Mouse (Mus musculus): ENCODE data around the gene Nfatc3. TPM values are rescaled to one million over a fixed set of nuclear protein-coding genes. Genes with fewer than 3 reads are reported as not detected.

Nfatc3 gene
- total and polyA plus RNA-seq, 2 experiments from 2014 or later = 2.9 to 24.0 TPM

DNA sequence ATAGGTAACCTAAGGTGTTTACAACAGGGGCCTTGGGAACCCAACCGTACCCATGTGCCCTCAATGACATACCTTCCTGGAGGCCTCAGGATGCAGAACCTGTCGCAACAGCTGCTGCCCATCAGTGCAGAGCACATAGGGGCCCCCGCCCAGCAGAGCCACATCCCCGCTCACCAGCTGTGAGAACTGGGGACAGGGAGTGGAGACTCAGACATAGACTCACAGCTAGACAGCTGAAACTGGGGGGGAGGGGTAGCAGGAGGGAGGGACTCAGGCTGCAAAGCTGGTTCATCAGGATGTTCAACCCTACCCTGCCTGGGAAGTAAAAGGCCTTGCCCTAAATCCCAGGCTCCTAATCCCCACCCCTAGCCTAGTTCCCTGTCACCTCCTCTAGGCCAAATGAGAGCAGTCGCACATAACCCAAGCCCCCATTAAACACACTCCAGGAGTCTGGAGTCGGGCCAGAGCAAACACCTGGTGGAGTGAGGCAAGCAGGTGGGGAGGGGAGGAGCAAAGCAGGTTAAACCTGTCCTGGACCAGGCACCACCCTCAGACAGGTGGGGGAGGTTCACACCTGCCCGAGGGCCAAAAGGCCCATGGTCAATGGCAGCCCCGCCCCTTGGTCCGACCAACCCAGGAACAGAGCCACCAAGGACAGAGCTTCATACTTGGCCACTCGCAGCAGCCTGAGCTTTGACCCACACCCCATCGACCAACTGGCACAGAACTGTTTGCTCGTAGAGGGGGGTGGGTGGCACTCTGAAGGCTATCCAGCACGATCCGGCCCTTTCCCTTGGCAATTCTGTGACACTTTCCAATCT lies 76.3 kb downstream of the Nfatc3 start:
- no peak for TF ChIP-seq CTCF (IDR thresholded peaks at IDR 0.05; ENCODE audit: low read depth)
- Histone ChIP-seq H3K27me3 (ENCODE audit: insufficient read depth, low read length) (peaks cover 32% of the 10 kb centered on the region), H3K36me3 (ENCODE audit: insufficient read depth, low read length) (peaks cover 9% of the 10 kb centered on the region; the same call in 1 of the 2 replicates), H3K9me3 (ENCODE audit: low read length) (no peaks in the 10 kb centered on the region), H3K4me1 (ENCODE audit: insufficient read depth, low read length) (peaks cover 20% of the 10 kb centered on the region), H3K4me3 (ENCODE audit: low read length) (no peak overlapping the region), H3K4me2 (ENCODE audit: low read depth, low read length) (no peak overlapping the region), H3K9ac (replicated peaks; ENCODE audit: low read length) (no peak overlapping the region), H3K27ac (no peak overlapping the region)
- 28% methylated on average over 14 of the region's 14 CpGs for WGBS
- no peak for ATAC-seq
- DNase-seq (ENCODE audit: low spot score) = no peak

DNA sequence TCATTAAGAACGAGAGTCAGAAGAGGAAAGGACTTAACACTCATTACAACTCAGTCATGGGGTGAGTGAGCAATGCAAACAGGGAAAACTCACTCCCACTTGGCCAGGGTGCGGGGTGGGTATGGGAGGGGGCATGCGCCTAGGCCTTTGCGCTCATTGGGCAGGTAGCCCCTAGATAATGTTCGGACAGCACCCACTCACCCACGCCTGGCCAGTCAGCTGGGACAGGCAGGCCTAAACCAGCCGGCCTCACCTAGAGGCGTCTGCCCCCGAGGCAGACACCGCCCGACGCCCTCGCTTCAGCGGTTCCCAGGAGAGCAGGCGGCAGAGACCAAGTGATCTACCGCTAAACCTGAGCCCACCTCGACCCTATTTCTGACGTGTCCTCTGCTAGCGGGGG lies 77.0 kb downstream of the Nfatc3 start:
- peak overlapping the region; percentile 88 for H3K4me2 ChIP-seq (ENCODE audit: low read depth, low read length)
- no peak for ATAC-seq
- H3K36me3 ChIP-seq (ENCODE audit: insufficient read depth, low read length) = peaks cover 2% of the 10 kb centered on the region; the same call in 1 of the 2 replicates
- no peak for DNase-seq (ENCODE audit: low spot score)
- no peaks in the 10 kb centered on the region for H3K9me3 ChIP-seq (ENCODE audit: low read length)
- H3K27ac ChIP-seq = no peak overlapping the region
- peaks cover 32% of the 10 kb centered on the region for H3K27me3 ChIP-seq (ENCODE audit: insufficient read depth, low read length)
- no peak overlapping the region for H3K9ac ChIP-seq (replicated peaks; ENCODE audit: low read length)
- no peak overlapping the region for H3K4me3 ChIP-seq (ENCODE audit: low read length)
- no peak for TF ChIP-seq CTCF (IDR thresholded peaks at IDR 0.05; ENCODE audit: low read depth)
- H3K4me1 ChIP-seq (ENCODE audit: insufficient read depth, low read length) = peaks cover 20% of the 10 kb centered on the region
- WGBS = 9% methylated on average over 19 of the region's 19 CpGs

DNA sequence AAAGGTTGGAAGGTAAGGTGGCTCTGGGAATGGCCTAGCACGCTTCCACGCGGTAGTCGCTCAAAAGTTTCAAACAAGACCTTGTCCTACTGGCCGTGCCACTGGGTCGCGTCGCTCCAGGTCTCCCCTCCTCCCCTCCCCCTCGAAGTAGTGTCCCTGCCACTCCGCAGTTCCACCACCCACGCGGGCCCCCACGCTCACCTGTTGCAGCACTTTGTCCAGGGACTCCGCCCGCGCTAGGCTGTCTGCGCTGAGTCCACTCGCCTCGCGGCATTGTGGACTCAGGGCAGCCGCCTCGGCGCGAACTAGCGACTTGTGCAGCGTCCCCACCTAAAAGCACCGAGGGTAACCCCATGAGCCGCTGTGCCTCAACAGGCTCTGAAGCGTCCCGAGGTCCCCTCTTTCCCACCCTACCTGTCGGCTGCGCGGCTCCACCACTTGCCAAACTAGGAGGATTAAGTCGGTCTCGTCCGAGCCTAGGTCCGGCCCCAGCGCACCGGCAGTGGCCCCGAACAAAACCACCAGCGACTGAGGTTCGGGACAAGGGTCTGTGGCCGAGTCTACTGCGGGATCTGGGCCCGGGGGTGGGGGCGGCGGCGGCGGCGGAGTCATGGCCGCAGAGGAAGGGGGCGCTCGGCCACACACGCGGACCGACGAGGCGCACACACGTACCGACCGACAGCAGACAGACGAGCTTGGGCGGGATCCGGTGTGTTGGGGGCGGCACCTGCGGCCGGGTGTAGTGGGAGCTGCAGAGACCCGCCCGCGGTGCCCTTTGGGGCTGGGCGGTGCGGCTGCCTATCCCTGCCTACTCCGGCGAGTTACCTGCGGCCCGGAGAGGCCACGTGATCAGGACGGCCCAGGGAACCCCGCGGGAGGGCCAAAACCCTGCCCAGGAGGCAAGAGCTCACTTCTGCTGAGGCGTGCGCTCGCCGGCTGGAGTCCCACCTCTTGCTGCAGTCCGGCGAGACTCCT lies 77.8 kb downstream of the Nfatc3 start, which contains the start of gene Esrp2:
Esrp2 (minus strand) TSS at position 819 of the 975 bp plus-strand sequence.
- under 1% methylated on average over 77 of the region's 86 CpGs for WGBS
- H3K4me3 ChIP-seq (ENCODE audit: low read length) = peak within 1 kb of the TSS; percentile 48
- peak within 1 kb of the TSS; percentile 24 for H3K9ac ChIP-seq (replicated peaks; ENCODE audit: low read length)
- DNase-seq (ENCODE audit: low spot score) (no peak), ATAC-seq (no peak)
- peaks cover 20% of the 10 kb centered on the region for H3K4me1 ChIP-seq (ENCODE audit: insufficient read depth, low read length)
- peak within 1 kb of the TSS; percentile 88 for H3K4me2 ChIP-seq (ENCODE audit: low read depth, low read length)
- H3K36me3 ChIP-seq (ENCODE audit: insufficient read depth, low read length) = no peaks in the 10 kb centered on the region
- no peak for TF ChIP-seq CTCF (IDR thresholded peaks at IDR 0.05; ENCODE audit: low read depth)
- peaks cover 32% of the 10 kb centered on the region for H3K27me3 ChIP-seq (ENCODE audit: insufficient read depth, low read length)
- H3K9me3 ChIP-seq (ENCODE audit: low read length) = no peaks in the 10 kb centered on the region
- H3K27ac ChIP-seq = no peak within 1 kb of the TSS

DNA sequence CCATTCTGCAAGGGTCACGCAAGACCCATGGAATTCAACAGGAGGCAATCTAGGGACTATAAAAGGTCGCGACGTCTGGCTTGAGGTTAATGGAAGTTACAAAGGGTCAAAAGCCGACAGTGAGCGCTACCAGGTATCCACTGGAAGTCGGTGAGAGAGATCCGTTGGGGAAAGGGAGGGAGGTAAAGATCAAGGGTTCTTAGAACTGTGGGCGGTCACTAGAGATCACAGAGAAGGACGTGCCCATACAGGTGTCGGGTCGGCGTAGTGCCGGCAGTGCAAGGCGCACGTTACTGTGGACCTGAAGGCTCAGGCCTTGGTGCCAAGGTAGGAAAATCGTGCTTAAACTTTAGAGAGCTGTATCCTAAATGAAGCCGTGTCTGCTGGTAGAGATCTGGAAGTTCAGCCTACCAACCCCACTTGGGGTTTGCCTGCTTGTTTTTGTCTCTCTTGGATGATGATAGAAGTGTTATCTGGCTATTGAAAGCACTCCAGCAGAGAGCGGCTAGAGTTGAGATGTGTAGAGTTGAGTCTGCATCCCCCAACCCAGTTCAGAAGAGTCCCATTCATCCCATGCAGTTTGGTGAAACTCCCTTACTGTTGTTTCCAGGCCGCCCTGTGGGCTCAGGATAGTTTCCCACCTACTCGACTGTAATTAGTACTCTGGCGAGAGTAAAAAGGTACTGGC lies 78.7 kb downstream of the Nfatc3 start:
- H3K9ac ChIP-seq (replicated peaks; ENCODE audit: low read length) = peak overlapping the region; percentile 24
- no peaks in the 10 kb centered on the region for H3K9me3 ChIP-seq (ENCODE audit: low read length)
- no peak for TF ChIP-seq CTCF (IDR thresholded peaks at IDR 0.05; ENCODE audit: low read depth)
- H3K4me2 ChIP-seq (ENCODE audit: low read depth, low read length) = peak overlapping the region; percentile 88
- peaks cover 20% of the 10 kb centered on the region for H3K4me1 ChIP-seq (ENCODE audit: insufficient read depth, low read length)
- ATAC-seq (no peak), DNase-seq (ENCODE audit: low spot score) (no peak)
- WGBS = 5% methylated on average over 22 of the region's 22 CpGs
- no peak overlapping the region for H3K27ac ChIP-seq
- peak overlapping the region; percentile 48 for H3K4me3 ChIP-seq (ENCODE audit: low read length)
- H3K36me3 ChIP-seq (ENCODE audit: insufficient read depth, low read length) = no peaks in the 10 kb centered on the region
- peaks cover 32% of the 10 kb centered on the region for H3K27me3 ChIP-seq (ENCODE audit: insufficient read depth, low read length)

DNA sequence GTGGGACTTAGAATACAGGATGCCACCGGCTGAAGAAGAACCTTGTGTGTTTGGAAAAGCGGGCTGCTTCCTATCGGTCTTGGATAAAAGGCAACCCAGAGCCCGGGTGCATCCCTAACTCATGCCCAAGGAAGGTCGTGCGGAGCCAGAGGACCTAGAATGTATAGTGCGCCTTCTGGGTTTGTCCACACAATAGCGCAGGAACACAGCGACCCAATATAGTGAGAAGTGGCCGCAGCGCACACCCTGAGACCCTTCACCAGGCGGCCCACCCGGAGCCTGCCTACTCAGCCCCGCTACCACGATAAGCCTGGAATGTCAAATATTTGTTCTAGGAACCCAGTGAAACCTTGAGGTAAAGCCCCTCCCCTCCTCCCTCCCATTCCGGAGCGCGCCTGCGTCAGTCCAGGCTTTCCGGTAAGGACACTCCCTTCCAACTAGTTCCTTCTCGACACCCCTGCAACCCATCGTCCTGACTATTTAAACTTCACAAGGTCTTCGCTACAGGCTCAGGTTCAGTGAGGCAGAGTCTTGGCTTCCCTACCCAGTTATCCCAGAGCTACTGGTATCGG lies 79.4 kb downstream of the Nfatc3 start:
- Histone ChIP-seq H3K27ac (no peak overlapping the region), H3K36me3 (ENCODE audit: insufficient read depth, low read length) (no peaks in the 10 kb centered on the region), H3K4me2 (ENCODE audit: low read depth, low read length) (peak overlapping the region; percentile 88), H3K9me3 (ENCODE audit: low read length) (no peaks in the 10 kb centered on the region), H3K27me3 (ENCODE audit: insufficient read depth, low read length) (peaks cover 32% of the 10 kb centered on the region), H3K4me3 (ENCODE audit: low read length) (peak overlapping the region; percentile 48), H3K9ac (replicated peaks; ENCODE audit: low read length) (peak overlapping the region; percentile 24), H3K4me1 (ENCODE audit: insufficient read depth, low read length) (peaks cover 20% of the 10 kb centered on the region)
- TF ChIP-seq CTCF (IDR thresholded peaks at IDR 0.05; ENCODE audit: low read depth) = no peak
- no peak for ATAC-seq
- DNase-seq (ENCODE audit: low spot score) = peak; percentile 42
- WGBS = 1% methylated on average over 24 of the region's 24 CpGs

DNA sequence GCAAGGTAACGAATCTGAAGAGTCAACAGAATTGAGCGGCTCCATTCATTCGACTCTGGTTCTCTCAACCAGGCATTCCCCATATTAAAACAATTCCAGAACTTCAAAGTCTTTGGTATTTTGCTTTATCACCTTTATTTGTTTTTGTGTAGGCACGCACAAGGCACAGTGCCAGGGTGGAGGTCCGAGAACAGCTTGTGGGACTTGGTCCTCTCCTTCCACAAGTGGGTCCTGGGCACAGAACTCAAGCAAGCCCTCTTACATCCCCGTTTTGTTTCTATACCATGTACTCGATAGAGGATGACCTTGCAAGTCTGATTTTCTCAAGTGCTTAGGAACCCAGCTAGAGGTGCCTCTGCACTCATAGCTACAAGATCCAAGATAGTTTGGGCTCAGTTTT lies 80.0 kb downstream of the Nfatc3 start:
- Histone ChIP-seq H3K9me3 (ENCODE audit: low read length) (no peaks in the 10 kb centered on the region), H3K4me1 (ENCODE audit: insufficient read depth, low read length) (peaks cover 20% of the 10 kb centered on the region), H3K27me3 (ENCODE audit: insufficient read depth, low read length) (peaks cover 32% of the 10 kb centered on the region), H3K36me3 (ENCODE audit: insufficient read depth, low read length) (no peaks in the 10 kb centered on the region), H3K27ac (no peak overlapping the region), H3K9ac (replicated peaks; ENCODE audit: low read length) (no peak overlapping the region; the same call in 1 of the 2 replicates), H3K4me2 (ENCODE audit: low read depth, low read length) (peak overlapping the region; percentile 88), H3K4me3 (ENCODE audit: low read length) (peak overlapping the region; percentile 48)
- 25% methylated on average over 7 of the region's 7 CpGs for WGBS
- no peak for TF ChIP-seq CTCF (IDR thresholded peaks at IDR 0.05; ENCODE audit: low read depth)
- DNase-seq (ENCODE audit: low spot score) (no peak), ATAC-seq (no peak)

Measured in hindbrain, postnatal 0 days (tissue).